Mouse (Mus musculus) small intestine, adult 2 months (tissue): Measurements from ENCODE around the gene Greb1. TPM values are rescaled to one million over a fixed set of nuclear protein-coding genes. Genes with fewer than 3 reads are reported as not detected.

Source experiments
- H3K27ac ChIP-seq: fragments of 200-500 bp; 2 replicates; pipeline ENCODE4 v1.5.1; 2012; ENCODE audit warnings: low read depth, low read length, control low read depth, inconsistent platforms; ENCODE audit not compliant: insufficient read depth
- H3K27me3 ChIP-seq: fragments of 200-500 bp; 2 replicates; pipeline ENCODE4 v1.6.1; 2012; ENCODE audit warnings: mild to moderate bottlenecking, moderate library complexity, low read length, inconsistent platforms; ENCODE audit not compliant: control insufficient read depth, insufficient read depth
- H3K36me3 ChIP-seq: fragments of 200-500 bp; 2 replicates; pipeline ENCODE4 v1.6.1; 2012; ENCODE audit warnings: mild to moderate bottlenecking, low read length, control low read depth, inconsistent platforms; ENCODE audit not compliant: control insufficient read depth, insufficient read depth
- H3K4me1 ChIP-seq: fragments of 200-500 bp; 2 replicates; pipeline ENCODE4 v1.6.1; 2012; ENCODE audit warnings: low read length, inconsistent platforms, mixed read lengths; ENCODE audit not compliant: control insufficient read depth, insufficient read depth, insufficient read length
- H3K4me3 ChIP-seq: fragments of 200-500 bp; 2 replicates; pipeline ENCODE4 v1.5.1; 2012; ENCODE audit warnings: low read depth, mild to moderate bottlenecking, control low read depth, inconsistent platforms, low read length, moderate library complexity
- CTCF ChIP-seq: fragments of 200-500 bp; IDR thresholded peaks from 2 replicates; pipeline ENCODE4 v1.5.1; 2012; ENCODE audit warnings: low read depth, mild to moderate bottlenecking, control low read depth, inconsistent platforms, low read length, moderate library complexity, mixed read lengths; ENCODE audit not compliant: insufficient replicate concordance, insufficient read length; ENCODE audit errors: extremely low read depth
- POLR2A ChIP-seq: fragments of 200-500 bp; IDR thresholded peaks from 2 replicates; pipeline ENCODE4 v1.6.1; 2012; ENCODE audit warnings: low read depth, mild to moderate bottlenecking, control low read depth, inconsistent platforms, low read length, moderate library complexity
- WGBS: fragments of 180-500 bp; shearing (Covaris S2); methylation state at CpG from one replicate; pipeline ENCODE4 v1.1.7; 2018; 5-methylcytosine and 5-hydroxymethylcytosine counted together
- polyA plus RNA-seq: library from polyadenylated mRNA; depleted of rRNA; stranded (reverse); fragments of >200 nt; gene quantifications from 2 replicates; pipeline ENCODE4 v1.2.3, GENCODE M21; 2012

Gene Greb1
- polyA plus RNA-seq, 1 experiment = 3.5 TPM

GRCm38 (mm10) chr12:16805511-16805910, 4.8 kb upstream of the Greb1 start:
- 5% methylated on average over 5 of the region's 5 CpGs for WGBS
- Histone ChIP-seq H3K4me1 (peaks cover 4% of the 10 kb centered on the region), H3K4me3 (no peak overlapping the region), H3K27me3 (peaks cover 11% of the 10 kb centered on the region), H3K27ac (no peak overlapping the region), H3K36me3 (no peaks in the 10 kb centered on the region)
- TF ChIP-seq POLR2A = no peak
- peak; percentile 42; the same call in 1 of the 2 replicates for TF ChIP-seq CTCF

GRCm38 (mm10) chr12:16803956-16804430, 3.3 kb upstream of the Greb1 start:
- Histone ChIP-seq H3K27me3 (peaks cover 17% of the 10 kb centered on the region), H3K4me3 (no peak overlapping the region), H3K4me1 (peaks cover 4% of the 10 kb centered on the region; the same call in 1 of the 2 replicates), H3K27ac (no peak overlapping the region), H3K36me3 (no peaks in the 10 kb centered on the region)
- TF ChIP-seq CTCF (no peak), POLR2A (no peak)
- WGBS = 94% methylated on average over 5 of the region's 5 CpGs

GRCm38 (mm10) chr12:16803237-16803955, 2.7 kb upstream of the Greb1 start:
- Histone ChIP-seq H3K27me3 (peaks cover 17% of the 10 kb centered on the region), H3K4me3 (no peak overlapping the region), H3K4me1 (peaks cover 4% of the 10 kb centered on the region; the same call in 1 of the 2 replicates), H3K27ac (no peak overlapping the region), H3K36me3 (no peaks in the 10 kb centered on the region)
- WGBS = 76% methylated on average over 5 of the region's 5 CpGs
- TF ChIP-seq CTCF (no peak), POLR2A (no peak)

- TF ChIP-seq POLR2A (no peak), CTCF (no peak)
- H3K27ac ChIP-seq = no peak overlapping the region
These were observed 251 bp upstream of the Greb1 start for GRCm38 (mm10) chr12:16800959-16801315.

GRCm38 (mm10) chr12:16799928-16800258, 793 bp downstream of the Greb1 start:
- 25% methylated on average over 6 of the region's 6 CpGs for WGBS
- no peak for TF ChIP-seq POLR2A
- no peak for TF ChIP-seq CTCF
- Histone ChIP-seq H3K4me1 (peaks cover 4% of the 10 kb centered on the region; the same call in 1 of the 2 replicates), H3K27me3 (peaks cover 17% of the 10 kb centered on the region), H3K4me3 (peak overlapping the region; percentile 66; the same call in 1 of the 2 replicates), H3K27ac (no peak overlapping the region), H3K36me3 (no peaks in the 10 kb centered on the region)

More at GRCm38 (mm10) chr12:16800959-16801315, 251 bp upstream of the Greb1 start:
- H3K36me3 ChIP-seq = no peaks in the 10 kb centered on the region
- peaks cover 4% of the 10 kb centered on the region; the same call in 1 of the 2 replicates for H3K4me1 ChIP-seq
- 2% methylated on average over 12 of the region's 12 CpGs for WGBS
- peak overlapping the region; percentile 66 for H3K4me3 ChIP-seq
- H3K27me3 ChIP-seq = peaks cover 17% of the 10 kb centered on the region

- Histone ChIP-seq H3K36me3 (no peaks in the 10 kb centered on the region), H3K4me3 (no peak overlapping the region), H3K27me3 (peaks cover 17% of the 10 kb centered on the region), H3K4me1 (peaks cover 4% of the 10 kb centered on the region; the same call in 1 of the 2 replicates), H3K27ac (no peak overlapping the region)
- 76% methylated on average over 3 of the region's 3 CpGs for WGBS
- TF ChIP-seq POLR2A = no peak
- TF ChIP-seq CTCF = no peak
These were observed 1.8 kb downstream of the Greb1 start for GRCm38 (mm10) chr12:16798894-16799293.

- TF ChIP-seq CTCF (no peak), POLR2A (no peak)
- 69% methylated on average over 3 of the region's 3 CpGs for WGBS
These were observed 4.9 kb downstream of the Greb1 start for GRCm38 (mm10) chr12:16795781-16796180.

GRCm38 (mm10) chr12:16793371-16793770, 7.3 kb downstream of the Greb1 start:
- 73% methylated on average over 4 of the region's 4 CpGs for WGBS
- TF ChIP-seq POLR2A = no peak
- no peak for TF ChIP-seq CTCF
- H3K4me3 ChIP-seq = no peak overlapping the region
- H3K27me3 ChIP-seq = no peaks in the 10 kb centered on the region
- H3K4me1 ChIP-seq = no peaks in the 10 kb centered on the region
- H3K36me3 ChIP-seq = no peaks in the 10 kb centered on the region
- H3K27ac ChIP-seq = no peak overlapping the region

More at GRCm38 (mm10) chr12:16795781-16796180, 4.9 kb downstream of the Greb1 start:
- no peaks in the 10 kb centered on the region for H3K4me1 ChIP-seq
- no peak overlapping the region for H3K4me3 ChIP-seq
- no peak overlapping the region for H3K27ac ChIP-seq
- H3K27me3 ChIP-seq = peaks cover 9% of the 10 kb centered on the region
- H3K36me3 ChIP-seq = no peaks in the 10 kb centered on the region
